ENCODE assay signal across 19 mouse cellular contexts in genomic region chr3:21484052-21484451, GRCm38 (mm10).
A peak's percentile ranks its signal among the peaks of the same experiment; 100 is the strongest.
DNase-seq lines count a peak whose midpoint lies in the region; TF ChIP-seq lines count a peak whose summit lies in the region.
"Had no signal": no experiment of that assay in that cellular context is flagged by ENCODE, and none has a peak within 500 bp of the region (broad histone marks: within the 10 kb centered on the region; RNA-seq: fewer than 3 reads in every experiment).

No protein-coding gene starts in this region.

- peak overlapping the region; percentile 65 for H3K27ac ChIP-seq in left cerebral cortex, adult 2 months
- H3K27ac ChIP-seq: limb, embryonic 15.5 days; midbrain, embryonic 13.5 days had no signal

- intact Hi-C loops in left cerebral cortex, adult 2 months (cut with DNase I) = loop anchor here (2.0 to 10.0 kb wide), 5 partner anchors 85 to 829 kb away; partner anchors contain the start of gene Tbl1xr1

- no peak for TF ChIP-seq CTCF in left cerebral cortex, adult 2 months (IDR thresholded peaks at IDR 0.05)

- peak; percentile 48 for DNase-seq in gastrocnemius, adult 18-20 months (ENCODE audit: low spot score)
- no peak for DNase-seq in gastrocnemius, postnatal 10 days
- peak; percentile 69 for DNase-seq in right cerebral cortex, adult 18-20 months
- DNase-seq in right cerebral cortex, postnatal 4 days = no peak
- peak in 1 of 2 experiments; percentile 19 for DNase-seq in left cerebral cortex, adult 2 months (ENCODE audit: extremely low spot score in 1 of 2, low spot score in 2 of 2)
- DNase-seq in skeletal muscle tissue, adult 2 months (ENCODE audit: low read depth, low spot score) = peak; percentile 40
- DNase-seq in embryo, embryonic 10.5 days (ENCODE audit: low spot score) = no peak
- no peak for DNase-seq in kidney, postnatal 25 days
- DNase-seq: adrenal gland, adult 2 months; B cell, adult 2 months; cerebellum, adult 8-10 months; heart, postnatal 10 days; kidney, adult 18-20 months; kidney, postnatal 4 days; liver, postnatal 0 days; lung, postnatal 36 days had no signal

- H3K4me3 ChIP-seq in left cerebral cortex, adult 2 months = no peak overlapping the region
- H3K4me3 ChIP-seq: limb, embryonic 15.5 days; midbrain, embryonic 13.5 days; myocyte had no signal

Comparison
In these comparisons a context has a peak if more than half of its experiments do, and no peak if none do; other contexts are left out.
1. DNase-seq: peak in gastrocnemius, adult 18-20 months (single experiment), right cerebral cortex, adult 18-20 months (single experiment) and skeletal muscle tissue, adult 2 months (single experiment); none in gastrocnemius, postnatal 10 days (single experiment), right cerebral cortex, postnatal 4 days (single experiment), embryo, embryonic 10.5 days (single experiment) and kidney, postnatal 25 days (0 of 2).